ENCODE assay signal across 8 mouse cellular contexts in the genomic region with DNA sequence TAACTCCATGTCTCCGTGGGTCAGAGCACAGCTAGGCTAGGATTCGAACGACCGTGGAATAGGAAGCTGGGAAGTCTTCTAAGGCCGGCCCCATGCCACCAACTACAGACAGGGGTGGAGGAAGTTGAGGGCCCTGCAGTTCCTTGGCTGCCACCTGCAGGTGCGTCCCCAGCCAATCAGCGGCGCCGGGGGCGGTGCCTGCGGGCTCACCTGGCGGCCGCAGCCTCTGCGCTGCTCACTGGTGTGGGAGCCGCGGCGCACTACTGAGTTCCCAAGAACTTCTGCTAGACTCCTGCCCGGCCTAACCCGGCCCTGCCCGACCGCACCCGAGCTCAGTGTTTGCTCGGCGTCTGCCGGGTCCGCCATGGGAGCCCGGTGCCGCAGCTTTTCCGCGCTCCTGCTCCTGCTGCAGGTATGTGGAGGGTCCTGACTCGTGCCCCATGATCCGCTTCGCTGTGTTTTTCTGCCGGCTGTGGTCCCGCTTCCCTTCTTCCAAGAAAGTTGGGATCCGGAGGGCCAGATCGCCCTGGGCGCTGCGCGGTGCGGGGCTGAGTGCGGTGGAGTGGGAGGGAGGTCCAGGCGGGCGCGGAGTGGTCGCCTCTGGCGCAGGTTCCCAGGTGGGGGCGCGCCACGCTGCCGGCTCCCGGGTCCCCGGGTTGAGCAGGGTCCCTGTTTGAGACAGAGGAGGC. TPM values are rescaled to one million over a fixed set of nuclear protein-coding genes. Genes with fewer than 3 reads are reported as not detected.
DNase-seq lines count a peak whose midpoint lies in the region; ATAC-seq and TF ChIP-seq lines count a peak whose summit lies in the region.

A gene (plus strand): TSS at position 221 of the 689 bp plus-strand sequence.

- H3K4me3 ChIP-seq in liver, postnatal 0 days (ENCODE audit: low read depth, low read length), result peak within 1 kb of the TSS; percentile 65
- H3K4me3 ChIP-seq in neural tube, embryonic 13.5 days, result peak within 1 kb of the TSS; percentile 48

- peak within 1 kb of the TSS; percentile 63 for H3K9ac ChIP-seq in liver, postnatal 0 days (replicated peaks)
- H3K9ac ChIP-seq in neural tube, embryonic 13.5 days, result peak within 1 kb of the TSS; percentile 61

- peak; percentile 64 for ATAC-seq in liver, postnatal 0 days
- ATAC-seq in neural tube, embryonic 13.5 days (ENCODE audit: low read depth), result peak; percentile 27; the same call in 1 of the 2 replicates

- peak within 1 kb of the TSS; percentile 73 for H3K4me2 ChIP-seq in liver, postnatal 0 days (ENCODE audit: low read depth, low read length)
- peak within 1 kb of the TSS; percentile 92 for H3K4me2 ChIP-seq in neural tube, embryonic 13.5 days

- H3K27ac ChIP-seq in liver, postnatal 0 days (ENCODE audit: low read depth), result peak within 1 kb of the TSS; percentile 64
- H3K27ac ChIP-seq in neural tube, embryonic 13.5 days (replicated peaks), result no peak within 1 kb of the TSS

- DNase-seq in gastrocnemius, postnatal 10 days, result peak; percentile 28
- DNase-seq in gastrocnemius, postnatal 25 days, result no peak
- DNase-seq in brain, adult 2 months (ENCODE audit: low read depth, low spot score), result peak; percentile 26
- DNase-seq in gonadal fat pad, adult 2 months (ENCODE audit: low read depth), result no peak
- peak; percentile 95 for DNase-seq in kidney, adult 8-10 months
- peak; percentile 80 for DNase-seq in liver, postnatal 0 days
- peak; percentile 59 for DNase-seq in thymus, postnatal 25 days

- peaks cover 11% of the 10 kb centered on the region for H3K4me1 ChIP-seq in liver, postnatal 0 days (ENCODE audit: insufficient read depth)
- H3K4me1 ChIP-seq in neural tube, embryonic 13.5 days (replicated peaks), result peaks cover 16% of the 10 kb centered on the region

- under 1% methylated on average over 44 of the region's 53 CpGs for WGBS in liver, postnatal 0 days (ENCODE audit: insufficient replicate concordance)
- WGBS in neural tube, embryonic 13.5 days, result under 1% methylated on average over 53 of the region's 53 CpGs

- peaks cover 29% of the 10 kb centered on the region for H3K27me3 ChIP-seq in liver, postnatal 0 days (ENCODE audit: insufficient read depth, low read length)
- H3K27me3 ChIP-seq in neural tube, embryonic 13.5 days, result peaks cover 69% of the 10 kb centered on the region

- TF ChIP-seq EP300 in liver, postnatal 0 days (IDR thresholded peaks at IDR 0.05; ENCODE audit: low read depth), result no peak

- H3K9me3 ChIP-seq in liver, postnatal 0 days (ENCODE audit: low read length), result no peaks in the 10 kb centered on the region
- H3K9me3 ChIP-seq in neural tube, embryonic 13.5 days, result no peaks in the 10 kb centered on the region

- peak; percentile 39 for TF ChIP-seq CTCF in liver, postnatal 0 days (IDR thresholded peaks at IDR 0.05; ENCODE audit: low read depth)

- no peaks in the 10 kb centered on the region for H3K36me3 ChIP-seq in liver, postnatal 0 days (replicated peaks; ENCODE audit: insufficient read depth, low read length)
- no peaks in the 10 kb centered on the region for H3K36me3 ChIP-seq in neural tube, embryonic 13.5 days

RNA-seq across cellular contexts. Expression of the gene that starts here (rescaled TPM):
- 1 to 10 TPM in 1 of 2 experiments, under 1 TPM in 1; 0.95 to 1.4 TPM for total RNA-seq in gastrocnemius, postnatal 10 days (2021)
- total RNA-seq in gastrocnemius, postnatal 25 days (2021), result under 1 TPM; 0.43 to 0.49 TPM
- 48.3 and 80.3 TPM in 2 replicates for polyA plus RNA-seq in gonadal fat pad, adult 2 months (2012; rRNA removed)
- polyA plus RNA-seq in liver, postnatal 0 days (2015; fragmentation: Nextera tagmentation; extraction: Ambion mirVana), result 25.0 and 28.8 TPM in 2 replicates
- polyA plus RNA-seq in neural tube, embryonic 13.5 days (2015; fragmentation: Nextera tagmentation; extraction: Ambion mirVana), result 4.0 and 4.1 TPM in 2 replicates

Comparison
In these comparisons a context has a peak if more than half of its experiments do, and no peak if none do; other contexts are left out.
1. DNase-seq: peak in gastrocnemius, postnatal 10 days (single experiment), brain, adult 2 months (single experiment), kidney, adult 8-10 months (2 of 2), liver, postnatal 0 days (single experiment) and thymus, postnatal 25 days (single experiment); none in gastrocnemius, postnatal 25 days (single experiment) and gonadal fat pad, adult 2 months (single experiment).